Mouse (Mus musculus): ENCODE data around the gene Gale. TPM values are rescaled to one million over a fixed set of nuclear protein-coding genes. Genes with fewer than 3 reads are reported as not detected.
A peak's percentile ranks its signal among the peaks of the same experiment; 100 is the strongest.
"Not testable (repeated sequence)": the region's sequence is repeated elsewhere in the genome, so short reads cannot be mapped to it uniquely, and the experiment has no call there.

Gene Gale
- total RNA-seq, 1 experiment from 2014 or later: 13.0 TPM

DNA sequence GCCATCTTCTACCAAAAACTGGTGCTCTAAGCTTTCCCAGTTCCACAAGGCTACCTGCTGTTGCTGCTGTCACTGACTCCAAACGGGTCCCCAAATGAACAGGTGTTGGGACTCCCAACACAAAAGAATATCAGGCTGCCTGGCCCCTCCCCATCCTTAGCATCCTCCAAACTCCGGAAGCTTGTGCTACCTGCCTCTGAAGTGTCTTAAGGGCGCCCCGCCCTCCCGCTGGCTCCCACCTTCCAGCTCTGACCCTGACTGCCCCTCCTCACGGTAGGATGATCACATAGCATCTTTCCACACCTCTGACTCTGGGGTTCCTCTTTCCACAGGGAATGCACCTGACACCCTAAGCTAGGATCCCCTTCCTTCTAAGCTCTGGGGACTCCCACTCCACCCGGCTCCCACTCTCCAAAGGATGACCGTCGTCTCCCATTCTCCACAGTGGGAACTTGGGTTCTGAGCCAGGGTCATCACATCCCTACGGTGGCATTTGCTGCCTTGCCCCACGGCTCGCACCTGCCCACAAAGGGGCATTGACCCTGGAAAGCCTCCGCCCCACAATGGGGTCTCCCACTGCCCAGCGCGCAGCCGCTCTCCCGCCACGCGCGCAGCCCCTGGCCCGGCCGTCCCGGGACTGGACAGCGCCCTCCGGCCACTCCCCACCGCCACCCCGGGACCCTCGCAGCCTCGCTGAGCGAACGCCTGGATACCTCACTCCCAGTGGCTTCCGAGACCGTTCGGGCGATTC, 8.5 kb downstream of the Gale start:
- DNase-seq: no peak

DNA sequence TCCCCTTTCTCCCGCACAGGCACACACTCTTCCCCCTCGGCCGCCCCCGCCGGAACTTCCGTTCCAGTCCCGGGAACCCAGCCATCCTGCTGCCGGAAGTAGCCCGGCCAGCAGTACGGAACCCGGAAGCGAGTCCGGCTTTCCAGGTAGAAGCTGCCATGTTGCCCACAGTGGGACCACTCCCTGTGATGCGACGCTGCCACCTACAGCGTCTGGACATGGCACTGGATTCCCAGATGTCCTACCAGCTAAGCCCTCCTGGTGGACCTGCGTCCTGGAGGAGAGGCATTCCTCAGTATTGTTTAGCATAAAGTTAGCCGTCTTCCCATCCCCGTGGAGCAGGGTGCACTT, 9.0 kb downstream of the Gale start, which contains the start of gene Lypla2:
Gene Lypla2 (minus strand): TSS at position 71 of the 351 bp plus-strand sequence.
- DNase-seq: peak; percentile 92

DNA sequence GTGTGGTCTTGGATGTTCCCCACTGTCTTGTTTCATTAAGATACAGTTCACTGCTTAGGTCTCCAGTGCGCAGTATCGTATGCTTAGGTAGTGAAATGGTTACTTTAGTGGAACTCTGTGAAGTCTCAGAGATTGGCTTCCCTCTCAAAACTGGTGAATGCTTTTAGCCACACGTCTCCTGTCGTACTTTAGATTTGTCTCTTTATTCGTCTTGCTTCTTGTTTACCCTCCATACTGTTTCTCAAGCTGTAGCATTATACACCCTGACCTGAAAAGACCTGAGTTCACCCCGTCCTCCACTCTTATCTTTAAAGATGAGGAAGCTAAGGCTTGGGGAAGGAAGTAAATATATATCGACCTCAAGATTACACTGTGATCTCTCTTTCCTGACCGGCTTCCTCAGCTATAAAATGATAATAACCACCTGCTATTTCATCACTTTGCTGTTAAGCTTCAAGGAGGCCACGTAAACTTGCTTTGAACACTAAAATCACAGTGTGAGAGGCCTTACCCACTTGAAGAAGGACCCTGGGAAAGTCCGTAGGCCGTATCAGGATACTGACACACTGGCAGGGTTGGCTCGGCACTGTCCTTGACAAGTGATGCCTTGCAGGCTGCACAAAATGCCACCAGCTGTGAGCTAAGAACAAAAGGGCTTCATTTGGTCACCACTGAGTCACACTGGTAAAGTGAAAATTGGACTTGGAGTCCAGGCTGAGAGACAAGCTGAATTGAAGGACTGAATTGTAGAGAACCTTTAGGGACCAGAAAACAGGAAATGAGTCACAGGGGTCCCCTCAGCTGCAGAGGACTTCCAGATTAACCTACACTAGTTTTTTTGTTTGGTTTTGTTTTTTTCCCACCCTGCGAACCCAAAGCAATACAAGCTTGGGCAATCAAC, 9.6 kb downstream of the Gale start:
- DNase-seq: no peak

DNA sequence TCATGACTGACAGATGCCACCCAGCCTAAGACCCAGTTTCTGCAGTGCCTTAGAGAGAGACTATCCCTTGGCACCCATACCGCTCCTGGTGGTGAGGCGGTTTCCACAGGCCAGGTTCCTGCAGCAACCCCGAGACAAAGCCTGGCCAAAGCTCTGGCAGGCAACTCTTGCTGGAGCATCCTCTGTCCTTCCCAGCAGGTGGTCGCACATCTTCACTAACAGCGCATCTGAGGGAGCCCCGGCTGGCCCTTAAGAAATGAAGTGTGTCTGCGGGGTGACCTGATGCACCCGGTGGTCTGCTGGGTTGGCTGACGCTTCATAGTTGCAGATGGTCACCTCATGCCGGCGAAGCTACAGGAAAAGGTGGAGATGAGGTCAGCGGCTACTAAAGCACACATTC, 12.6 kb downstream of the Gale start:
- DNase-seq: no peak

DNA sequence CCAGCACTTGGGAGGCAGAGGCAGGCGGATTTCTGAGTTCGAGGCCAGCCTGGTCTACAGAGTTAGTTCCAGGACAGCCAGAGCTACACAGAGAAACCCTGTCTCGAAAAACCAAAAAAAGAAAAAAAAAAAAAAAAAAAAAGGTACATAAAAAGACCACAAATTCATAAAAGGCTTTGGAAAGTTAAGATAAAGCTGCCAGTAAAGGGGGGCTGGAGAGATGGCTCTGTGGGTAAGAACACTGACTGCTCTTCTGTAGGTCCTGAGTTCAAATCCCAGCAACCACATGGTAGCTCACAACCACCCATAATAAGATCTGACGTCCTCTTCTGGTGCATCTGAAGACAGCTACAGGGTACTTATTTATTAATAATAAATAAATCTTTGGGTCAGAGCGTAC, 16.7 kb downstream of the Gale start:
- not testable (repeated sequence) for DNase-seq

DNA sequence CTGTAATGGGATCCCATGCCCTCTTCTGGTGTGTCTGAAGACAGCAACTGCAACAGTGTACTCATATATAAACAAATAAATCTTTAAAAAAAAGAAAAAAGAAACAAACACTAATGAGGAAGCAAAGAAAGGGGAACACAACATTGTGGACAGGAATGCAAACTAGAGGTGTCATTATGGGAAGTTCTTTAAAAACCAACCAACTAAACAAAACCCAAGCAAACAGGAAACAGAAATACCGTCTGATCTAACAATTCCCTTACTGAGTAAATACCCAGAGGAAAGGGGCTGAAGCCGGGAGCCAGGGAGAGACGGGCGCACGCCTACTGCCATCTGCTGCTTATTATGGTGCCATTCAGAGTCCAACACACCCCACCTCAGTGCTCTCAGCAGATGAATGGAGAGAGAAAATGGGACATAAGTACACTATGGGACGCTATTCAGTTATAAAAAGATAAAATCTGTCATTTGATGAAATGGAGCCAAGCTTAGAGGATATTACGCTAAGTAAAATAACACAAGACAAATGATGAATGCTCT, 18.1 kb downstream of the Gale start:
- DNase-seq: no peak

DNA sequence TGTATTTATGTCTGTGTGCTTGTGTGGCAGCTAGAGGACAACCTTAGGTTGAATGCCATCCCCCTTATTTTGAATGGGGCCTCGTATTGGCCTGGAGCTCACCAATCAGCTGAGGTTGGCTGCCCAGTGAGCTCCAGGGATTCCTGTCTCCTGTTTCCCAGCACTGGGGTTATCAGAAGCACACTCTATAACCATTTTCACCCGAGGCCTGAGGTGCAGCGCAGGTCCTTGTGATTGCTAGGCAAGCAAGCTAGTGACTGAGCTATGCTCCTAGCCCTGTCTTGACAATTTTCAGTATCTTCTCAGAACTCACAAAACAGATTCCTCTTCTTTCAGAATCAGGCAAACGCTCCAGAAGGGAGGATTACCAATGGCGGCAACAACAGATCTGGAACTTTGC, 21.0 kb downstream of the Gale start:
- DNase-seq: no peak

DNA sequence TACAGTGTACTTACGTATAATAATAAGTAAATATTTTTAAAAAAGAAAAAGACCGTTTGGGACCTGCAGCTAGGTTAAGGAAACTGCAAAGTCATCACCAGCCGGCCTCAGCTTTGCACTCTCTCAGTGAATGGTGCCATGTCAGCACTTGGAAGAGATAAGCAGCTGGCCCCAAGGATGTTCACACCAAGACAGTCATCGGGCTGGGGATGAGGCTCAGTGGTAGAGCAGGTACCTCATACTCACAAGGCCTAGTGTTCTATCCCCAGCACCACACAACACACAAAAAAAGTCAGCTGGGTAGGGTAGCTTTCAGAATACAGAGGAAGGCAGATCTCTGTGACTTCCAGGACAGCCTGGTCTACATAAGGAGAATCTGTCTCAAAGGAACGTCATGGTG, 21.7 kb downstream of the Gale start:
- no peak for DNase-seq

DNA sequence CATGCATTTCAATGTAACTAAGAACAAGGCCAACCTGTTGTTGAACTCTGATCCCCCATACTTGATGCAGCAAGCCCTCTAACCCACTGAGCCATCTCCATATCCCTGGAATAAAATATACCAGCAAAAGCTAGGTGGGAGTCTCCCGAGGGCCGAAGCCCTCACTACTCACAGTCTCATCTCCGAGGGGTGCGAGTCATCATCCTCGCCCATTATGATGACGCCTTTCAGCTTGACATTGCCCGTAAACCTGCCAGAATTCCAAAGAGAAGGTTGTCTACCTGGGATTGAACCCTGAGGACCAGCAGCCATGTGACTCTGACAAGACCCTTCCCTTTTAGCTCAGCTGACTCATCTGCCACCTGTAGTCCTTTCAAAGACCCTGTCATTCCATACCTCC, 22.2 kb downstream of the Gale start:
- no peak for DNase-seq

DNA sequence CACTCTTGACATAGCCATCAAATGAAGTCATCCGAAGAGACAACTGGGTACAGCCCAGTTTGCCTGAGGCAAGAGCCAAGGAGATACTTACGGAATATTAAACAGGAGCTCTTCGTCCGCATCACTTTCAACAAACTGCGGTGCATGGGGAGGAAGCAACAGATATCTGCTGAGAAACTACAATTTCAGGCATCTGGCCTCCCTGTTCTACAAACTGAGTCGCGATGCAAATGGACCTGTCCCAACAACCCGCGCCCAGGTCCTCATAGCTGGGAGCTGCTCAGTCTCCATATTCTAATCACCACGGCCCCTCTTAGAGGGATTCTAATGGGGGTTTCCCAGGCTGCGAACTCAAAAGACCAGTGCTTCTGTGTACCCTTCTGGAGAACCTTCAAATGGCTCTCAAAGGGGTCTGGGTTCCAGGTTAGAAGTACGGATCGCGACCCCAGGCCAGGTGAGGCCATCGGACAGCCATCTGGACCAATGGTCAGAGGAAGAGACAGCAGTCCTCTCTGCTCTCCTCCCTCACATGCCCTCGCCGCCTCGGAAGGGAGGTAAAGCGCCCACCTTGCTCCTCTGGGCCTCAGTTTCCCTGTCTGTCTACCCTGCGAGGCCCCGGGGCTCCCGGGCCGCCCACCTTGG, 22.9 kb downstream of the Gale start:
- no peak for DNase-seq

DNA sequence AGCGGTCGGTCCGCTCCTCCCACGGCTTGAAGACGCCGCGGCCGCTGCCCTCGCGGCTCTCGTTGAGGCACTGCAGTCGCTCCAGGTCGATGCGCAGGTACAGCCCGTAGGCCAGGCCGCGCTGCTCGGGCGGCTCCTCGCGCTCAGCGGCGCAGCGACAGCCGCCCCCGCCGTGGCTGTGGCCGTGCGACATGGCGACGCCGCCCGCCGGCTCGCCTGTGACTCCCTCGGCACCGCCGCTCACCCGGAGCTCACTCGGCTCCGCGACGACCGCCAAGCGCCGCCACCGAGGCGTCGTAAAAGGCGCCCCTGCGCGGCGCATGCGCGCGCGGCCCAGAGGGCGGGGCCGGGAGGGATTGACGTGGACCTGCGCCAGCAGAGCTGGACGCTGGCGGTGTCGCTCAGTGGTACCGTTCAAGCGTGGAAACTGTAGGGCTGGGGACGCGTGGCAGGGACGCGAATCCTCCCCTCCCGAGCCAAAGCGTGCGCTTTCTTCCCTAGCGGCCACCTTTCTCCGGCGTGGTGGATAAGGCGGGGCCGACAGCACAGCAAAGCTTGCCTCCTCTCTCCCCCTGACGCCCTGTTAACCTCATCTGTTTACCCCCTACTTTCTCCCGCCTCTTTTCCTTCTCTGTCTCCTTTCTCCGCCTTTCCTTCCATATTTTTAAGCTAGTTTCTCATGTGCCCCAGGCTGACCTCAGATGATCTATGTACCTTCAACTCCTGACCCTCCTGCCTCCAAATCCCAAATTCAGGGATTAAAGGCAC, 23.6 kb downstream of the Gale start, which contains the start of gene Pithd1:
Gene Pithd1 (minus strand): TSS at position 322 of the 768 bp plus-strand sequence.
- DNase-seq: peak; percentile 91

DNA sequence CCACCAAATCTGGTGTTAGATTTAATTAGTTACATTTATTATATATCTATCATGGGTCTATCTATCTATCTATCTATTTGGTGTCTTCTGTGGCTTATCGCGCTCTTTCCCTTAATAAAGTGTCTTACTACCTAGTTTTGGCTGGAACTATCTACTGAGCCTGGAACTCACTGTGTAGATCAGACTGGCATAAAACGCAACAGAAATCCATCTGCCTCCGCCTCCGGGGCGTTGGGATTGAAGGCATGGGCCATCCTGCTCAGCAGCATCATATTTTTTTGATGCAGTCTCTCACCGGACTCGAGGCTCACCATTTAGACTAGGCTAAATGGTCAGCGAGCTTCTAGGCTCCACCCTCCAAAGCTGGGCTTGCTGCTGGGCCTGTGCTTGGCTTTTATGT, 24.2 kb downstream of the Gale start:
- DNase-seq: no peak

DNA sequence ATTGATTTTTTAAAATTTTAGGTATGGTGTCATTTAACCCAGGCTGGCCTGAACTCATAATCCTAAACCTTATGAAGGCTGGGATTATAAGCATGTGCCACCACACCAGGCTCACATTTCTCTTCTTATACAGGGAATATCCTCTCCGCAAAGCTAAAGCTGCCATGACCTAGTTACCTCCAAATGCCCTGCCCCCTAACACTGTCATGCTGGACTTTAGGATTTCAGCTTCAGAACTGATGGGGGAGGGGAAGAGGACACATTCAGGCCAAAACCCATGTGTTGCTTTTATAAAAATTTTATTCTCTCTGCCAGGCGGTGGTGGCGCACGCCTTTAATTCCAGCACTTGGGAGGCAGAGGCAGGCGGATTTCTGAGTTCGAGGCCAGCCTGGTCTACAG, 30.4 kb downstream of the Gale start:
- DNase-seq: no peak

DNA sequence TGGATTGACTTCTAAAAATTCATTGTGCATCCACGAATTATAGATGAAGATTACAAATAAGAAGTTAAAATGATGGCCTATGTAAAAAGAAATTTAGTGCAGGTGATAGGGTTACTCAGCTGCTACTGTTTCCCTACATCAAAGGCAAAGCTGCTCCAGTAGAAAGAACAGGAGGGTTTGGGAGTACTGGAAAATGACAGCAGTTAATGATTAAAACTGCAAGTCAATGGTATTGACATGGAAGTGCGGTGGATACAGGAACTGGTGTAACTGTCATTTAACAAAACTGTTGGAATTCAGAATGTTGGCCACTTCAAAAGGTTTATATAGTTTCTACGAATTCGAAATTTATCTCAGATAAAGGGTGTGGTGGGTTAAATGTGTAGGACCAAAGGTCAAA, 31.6 kb downstream of the Gale start:
- no peak for DNase-seq

DNA sequence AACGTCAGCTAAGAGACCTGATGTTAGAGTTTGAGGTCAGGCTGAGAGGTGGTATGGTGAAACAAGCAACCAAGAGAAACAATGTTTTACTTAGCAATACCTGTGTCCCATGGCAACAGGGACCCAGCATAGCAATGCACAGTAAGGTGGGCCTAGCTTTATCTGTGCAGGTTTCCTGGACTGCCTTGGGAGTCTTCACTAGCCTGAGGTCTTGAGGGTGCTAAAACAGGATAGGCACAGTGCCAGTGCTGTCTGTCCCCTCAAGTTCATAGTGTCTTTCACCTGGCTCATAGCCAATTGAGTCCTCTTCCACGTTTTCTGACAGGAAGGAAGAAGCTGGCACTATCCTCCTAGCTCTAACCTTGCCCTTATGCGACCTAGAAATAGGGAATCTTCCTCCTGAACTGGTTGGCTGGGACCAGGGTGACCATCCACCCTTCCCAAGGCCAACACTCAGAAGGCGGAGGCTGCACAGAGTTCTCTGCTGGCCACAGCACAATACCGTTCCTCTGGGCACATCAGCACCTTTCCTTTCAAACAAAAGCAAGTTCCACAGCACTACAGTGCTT, 40.7 kb downstream of the Gale start:
- DNase-seq: no peak

DNA sequence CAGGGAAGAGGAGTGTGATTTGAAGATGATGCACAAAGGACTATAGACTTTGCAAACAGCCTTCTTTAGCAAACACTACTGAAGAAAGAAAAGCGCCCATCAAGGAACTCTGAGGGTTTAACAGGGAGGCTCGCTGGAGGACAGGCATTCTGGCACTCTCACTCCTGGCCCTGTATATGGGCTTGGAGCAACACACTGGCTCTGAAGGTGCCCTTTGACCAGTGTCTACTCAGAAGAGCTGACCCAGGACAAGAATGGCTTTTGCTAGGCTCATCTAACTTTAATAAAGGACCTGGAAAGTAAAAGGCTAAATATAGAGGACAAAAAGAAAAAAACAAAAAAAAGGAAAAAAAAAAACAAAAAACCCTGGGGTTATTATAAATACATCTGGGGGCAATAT, 41.4 kb downstream of the Gale start:
- DNase-seq: no peak

DNA sequence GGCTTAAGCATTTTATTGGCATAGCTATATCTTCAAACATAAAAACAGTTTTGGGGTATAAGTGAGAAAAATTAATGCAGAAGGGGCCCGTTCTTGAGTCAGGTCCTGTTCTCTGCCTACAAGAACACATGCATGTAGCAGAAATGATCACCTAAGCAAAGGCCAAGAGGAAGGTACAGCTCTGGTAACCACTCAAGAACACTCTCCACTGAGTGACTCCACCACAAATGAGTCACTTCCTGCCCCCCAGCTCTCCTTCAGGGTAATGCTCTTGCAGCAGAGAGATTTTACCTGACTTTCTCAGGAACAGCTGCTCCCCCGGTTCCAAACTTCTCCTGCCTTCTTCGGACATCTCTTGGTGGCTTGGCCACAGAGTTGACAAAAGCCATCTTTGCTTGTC, 43.3 kb downstream of the Gale start:
- no peak for DNase-seq

DNA sequence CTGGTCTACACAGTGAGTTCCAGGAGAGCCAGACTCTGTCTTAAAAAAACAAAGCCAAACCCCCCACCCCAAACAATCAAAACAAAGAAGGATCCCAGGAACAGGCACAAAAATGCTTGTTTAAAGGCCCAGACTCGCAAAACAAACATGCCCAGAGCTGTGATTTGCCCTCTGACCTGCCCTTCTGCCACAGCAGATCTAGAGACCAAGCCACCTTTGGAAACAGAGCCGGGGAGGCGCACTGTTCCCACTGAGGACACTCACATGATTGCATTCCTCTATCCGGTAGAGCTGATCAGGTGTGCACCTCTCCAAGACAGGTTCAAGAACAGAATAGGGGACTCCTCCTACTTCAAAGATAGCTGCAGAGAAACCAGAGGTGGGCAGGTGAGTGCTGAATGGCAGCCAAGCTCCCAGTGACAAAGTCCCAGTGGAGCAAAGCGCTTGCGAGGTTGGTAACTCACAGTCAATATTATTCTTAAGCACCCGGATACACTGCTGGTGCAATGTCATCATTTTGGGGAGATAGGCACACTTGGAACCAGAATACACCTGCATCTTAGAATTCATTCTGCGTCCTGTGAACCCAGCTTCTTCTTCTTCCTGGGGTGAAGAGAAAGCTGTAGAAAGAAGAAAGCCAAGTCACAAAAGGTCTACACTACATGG, 45.4 kb downstream of the Gale start:
- DNase-seq: no peak

DNA sequence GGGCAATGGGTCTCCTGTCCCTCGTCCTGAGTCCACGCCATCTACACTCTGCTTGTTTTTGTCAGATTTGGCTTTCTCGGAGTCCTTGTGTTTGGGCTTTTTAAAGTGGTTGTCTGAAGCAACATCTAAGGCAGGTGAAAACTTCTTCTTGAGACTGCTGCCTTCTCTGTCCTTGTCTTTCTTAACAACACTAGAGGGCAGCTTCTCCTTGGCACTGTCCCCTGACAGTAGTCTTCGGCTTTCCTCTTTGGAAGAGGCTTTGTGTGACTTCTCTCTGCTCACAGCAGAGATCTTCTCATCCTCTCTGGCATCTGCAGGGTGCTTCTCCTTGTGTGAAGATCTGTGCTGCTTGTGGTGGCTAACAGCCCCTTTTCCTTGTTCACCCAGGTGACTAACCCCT, 47.1 kb downstream of the Gale start:
- no peak for DNase-seq

DNA sequence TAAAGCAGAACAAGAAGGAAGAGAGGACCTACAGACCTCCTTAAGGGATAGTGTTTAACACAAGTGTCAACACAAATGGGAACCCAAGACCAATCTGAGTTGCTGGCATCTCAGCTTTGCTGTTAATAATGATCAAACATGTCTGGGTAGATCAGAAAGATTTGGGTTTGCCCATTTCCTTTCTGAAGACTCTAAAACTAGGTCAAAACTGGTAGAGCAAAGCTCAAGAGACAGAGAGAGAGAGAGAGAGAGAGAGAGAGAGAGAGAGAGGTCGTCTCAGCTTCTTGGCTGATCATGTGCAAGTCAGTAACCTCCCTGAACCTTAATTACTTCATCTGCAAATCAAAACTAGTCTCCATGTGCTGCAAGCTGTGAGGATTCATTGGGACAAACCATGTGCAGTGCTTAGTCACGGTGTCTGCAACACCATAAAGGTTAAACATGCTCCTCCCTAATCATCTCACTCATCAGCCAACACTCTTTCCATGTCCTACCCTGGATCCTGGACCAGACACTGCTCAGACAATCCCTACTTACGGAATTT, 52.6 kb downstream of the Gale start:
- no peak for DNase-seq

Measured in adrenal gland, postnatal 25 days (tissue).